In genomic region chr17:34958734-34959129, GRCm38 (mm10) we compare ENCODE assay signal across 12 mouse cellular contexts. TPM values are rescaled to one million over a fixed set of nuclear protein-coding genes. Genes with fewer than 3 reads are reported as not detected.
DNase-seq lines count a peak whose midpoint lies in the region; ATAC-seq and TF ChIP-seq lines count a peak whose summit lies in the region.
"Not testable (repeated sequence)": the region's sequence is repeated elsewhere in the genome, so short reads cannot be mapped to it uniquely, and the experiment has no call there.
"Had no signal": no experiment of that assay in that cellular context is flagged by ENCODE, and none has a peak within 500 bp of the region (broad histone marks: within the 10 kb centered on the region; RNA-seq: fewer than 3 reads in every experiment).

No protein-coding gene starts in this region.

- intact Hi-C loops in heart, adult 2 months (cut with DNase I); left cerebral cortex, adult 2 months (cut with DNase I): not testable (repeated sequence)

- TF ChIP-seq CTCF in G1E (IDR thresholded peaks at IDR 0.05; ENCODE audit: low read depth, low read length); embryonic fibroblast, embryonic 13.5 days (IDR thresholded peaks at IDR 0.05; ENCODE audit: borderline replicate concordance, insufficient read depth, low read length); heart, adult 2 months (IDR thresholded peaks at IDR 0.05); left cerebral cortex, adult 2 months (IDR thresholded peaks at IDR 0.05); liver, postnatal 0 days (IDR thresholded peaks at IDR 0.05; ENCODE audit: low read depth): not testable (repeated sequence)

- H3K79me2 ChIP-seq in heart, adult 2 months (replicated peaks; ENCODE audit: control insufficient read depth, insufficient read depth, low read length): not testable (repeated sequence)

- H3K9me3 ChIP-seq in G1E (replicated peaks): peaks cover 14% of the 10 kb centered on the region
- not testable (repeated sequence) for H3K9me3 ChIP-seq in hindbrain, embryonic 15.5 days; liver, postnatal 0 days (ENCODE audit: low read length); midbrain, embryonic 15.5 days; stomach, embryonic 14.5 days (ENCODE audit: control insufficient read depth, low read depth, low read length)

- peaks cover 15% of the 10 kb centered on the region for H3K4me1 ChIP-seq in G1E (ENCODE audit: insufficient read depth, low read depth, low read length)
- H3K4me1 ChIP-seq in embryonic fibroblast, embryonic 13.5 days (ENCODE audit: control insufficient read depth, insufficient read depth, low read length); heart, adult 2 months (ENCODE audit: control insufficient read depth, insufficient read depth, low read length); hindbrain, embryonic 15.5 days (replicated peaks); liver, postnatal 0 days (ENCODE audit: insufficient read depth); midbrain, embryonic 15.5 days: not testable (repeated sequence)
- peaks cover 11% of the 10 kb centered on the region; the same call in 1 of the 2 replicates for H3K4me1 ChIP-seq in stomach, embryonic 14.5 days (ENCODE audit: control insufficient read depth, insufficient read depth, low read length)

- ATAC-seq in G1E (ENCODE audit: extremely low read depth, insufficient number of reproducible peaks, low FRiP score, poor library complexity, severe bottlenecking); hindbrain, embryonic 15.5 days (ENCODE audit: low FRiP score, low read depth): not testable (repeated sequence)
- peak; percentile 22 for ATAC-seq in liver, postnatal 0 days
- ATAC-seq in midbrain, embryonic 15.5 days (replicated peaks): peak; percentile 57
- ATAC-seq in stomach, embryonic 14.5 days (ENCODE audit: insufficient number of reproducible peaks, insufficient read depth, low FRiP score, low read depth): peak; percentile 16; the same call in 1 of the 2 replicates

- H3K4me2 ChIP-seq in hindbrain, embryonic 15.5 days: peak overlapping the region; percentile 89
- peak overlapping the region; percentile 77; the same call in 1 of the 2 replicates for H3K4me2 ChIP-seq in liver, postnatal 0 days (ENCODE audit: low read depth, low read length)
- peak overlapping the region; percentile 81 for H3K4me2 ChIP-seq in midbrain, embryonic 15.5 days
- H3K4me2 ChIP-seq in stomach, embryonic 14.5 days (replicated peaks; ENCODE audit: low read depth, low read length): peak overlapping the region; percentile 39

- TF ChIP-seq EP300 in heart, adult 2 months (IDR thresholded peaks at IDR 0.05; ENCODE audit: insufficient read depth, low read depth, low read length); liver, postnatal 0 days (IDR thresholded peaks at IDR 0.05; ENCODE audit: low read depth): not testable (repeated sequence)

- H3K36me3 ChIP-seq in G1E (replicated peaks); heart, adult 2 months (ENCODE audit: control insufficient read depth, insufficient read depth, low read length); hindbrain, embryonic 15.5 days; liver, postnatal 0 days (replicated peaks; ENCODE audit: insufficient read depth, low read length); midbrain, embryonic 15.5 days (replicated peaks); stomach, embryonic 14.5 days (ENCODE audit: control insufficient read depth, insufficient read depth, low read length): not testable (repeated sequence)

- not testable (repeated sequence) for TF ChIP-seq POLR2A in embryonic fibroblast, embryonic 13.5 days (IDR thresholded peaks at IDR 0.05; ENCODE audit: low read depth, low read length); heart, adult 2 months (IDR thresholded peaks at IDR 0.05; ENCODE audit: insufficient read depth, low read depth, low read length)

- H3K27ac ChIP-seq in embryonic fibroblast, embryonic 13.5 days (ENCODE audit: insufficient read depth, low read length); hindbrain, embryonic 15.5 days (replicated peaks); left cerebral cortex, adult 2 months; liver, postnatal 0 days (ENCODE audit: low read depth); midbrain, embryonic 15.5 days; stomach, embryonic 14.5 days (ENCODE audit: low read length): not testable (repeated sequence)
- H3K27ac ChIP-seq in heart, adult 2 months: peak overlapping the region; percentile 77

- peak overlapping the region; percentile 82 for H3K9ac ChIP-seq in heart, adult 2 months (ENCODE audit: low read depth, low read length)
- H3K9ac ChIP-seq in hindbrain, embryonic 15.5 days; liver, postnatal 0 days (replicated peaks); stomach, embryonic 14.5 days (replicated peaks; ENCODE audit: low read depth, low read length): not testable (repeated sequence)
- peak overlapping the region; percentile 34; the same call in 1 of the 2 replicates for H3K9ac ChIP-seq in midbrain, embryonic 15.5 days

- peak overlapping the region; percentile 71; the same call in 1 of the 2 replicates for H3K4me3 ChIP-seq in G1E (ENCODE audit: low read depth, low read length)
- H3K4me3 ChIP-seq in embryonic fibroblast, embryonic 13.5 days (ENCODE audit: insufficient read depth, low read length): peak overlapping the region; percentile 16; the same call in 1 of the 2 replicates
- peak overlapping the region; percentile 53 for H3K4me3 ChIP-seq in heart, adult 2 months
- peak overlapping the region; percentile 48 for H3K4me3 ChIP-seq in hindbrain, embryonic 15.5 days
- peak overlapping the region; percentile 59 for H3K4me3 ChIP-seq in left cerebral cortex, adult 2 months
- H3K4me3 ChIP-seq in liver, postnatal 0 days (ENCODE audit: low read depth, low read length): peak overlapping the region; percentile 52
- peak overlapping the region; percentile 41 for H3K4me3 ChIP-seq in midbrain, embryonic 15.5 days
- H3K4me3 ChIP-seq in stomach, embryonic 14.5 days (ENCODE audit: low read depth, low read length): peak overlapping the region; percentile 15; the same call in 1 of the 2 replicates

- not testable (repeated sequence) for DNase-seq in G1E (ENCODE audit: low spot score); left cerebral cortex, adult 2 months (ENCODE audit: extremely low spot score in 1 of 2, low spot score in 2 of 2); liver, postnatal 0 days
- peak in 1 of 2 experiments; percentile 51 for DNase-seq in heart, adult 2 months

- not testable (repeated sequence) for H3K27me3 ChIP-seq in G1E (ENCODE audit: insufficient read depth, low read length); heart, adult 2 months (ENCODE audit: control insufficient read depth, insufficient read depth, low read length); liver, postnatal 0 days (ENCODE audit: insufficient read depth, low read length); stomach, embryonic 14.5 days (ENCODE audit: control insufficient read depth, insufficient read depth, low read length)
- peaks cover 36% of the 10 kb centered on the region for H3K27me3 ChIP-seq in hindbrain, embryonic 15.5 days
- peaks cover 28% of the 10 kb centered on the region for H3K27me3 ChIP-seq in midbrain, embryonic 15.5 days (replicated peaks)

- WGBS in heart, adult 2 months: 0% methylated on average over 23 of the region's 47 CpGs
- WGBS in hindbrain, embryonic 15.5 days: 0% methylated on average over 30 of the region's 47 CpGs
- 1% methylated on average over 13 of the region's 47 CpGs for WGBS in liver, postnatal 0 days (ENCODE audit: insufficient replicate concordance)
- under 1% methylated on average over 23 of the region's 47 CpGs for WGBS in midbrain, embryonic 15.5 days
- WGBS in stomach, embryonic 14.5 days: 0% methylated on average over 27 of the region's 47 CpGs

RNA-seq across cellular contexts. Expression of gene Hspa1b, which starts 0.3 kb away (rescaled TPM):
- total RNA-seq in G1E (2014; fragmentation: Nextera tagmentation) (0.24 TPM in 1 of 2 replicates, not detected in the other), G1E (2017) (0.11 and 0.35 TPM in 2 replicates)
- polyA plus RNA-seq in G1E (2012): 0.93 and 0.94 TPM in 2 replicates
- 20.9 and 36.6 TPM in 2 replicates for polyA plus RNA-seq in embryonic fibroblast, embryonic 13.5 days (2011; ENCODE audit: insufficient read length, low read depth, missing spikeins)
- 10 to 100 TPM in 1 of 2 experiments, 1 to 10 TPM in 1; 2.9 to 11.2 TPM for total RNA-seq in heart, adult 2 months (2021)
- 2.0 and 6.3 TPM in 2 replicates for polyA plus RNA-seq in heart, adult 2 months (2012; rRNA removed)
- polyA plus RNA-seq in hindbrain, embryonic 15.5 days (2015; fragmentation: Nextera tagmentation; extraction: Ambion mirVana): 0.31 and 0.51 TPM in 2 replicates
- 10 to 100 TPM; 18.8 to 22.1 TPM for total RNA-seq in left cerebral cortex, adult 2 months (2021)
- 0.06 and 0.12 TPM in 2 replicates for polyA plus RNA-seq in liver, postnatal 0 days (2015; fragmentation: Nextera tagmentation; extraction: Ambion mirVana)
- 0.24 and 0.31 TPM in 2 replicates for polyA plus RNA-seq in midbrain, embryonic 15.5 days (2015; fragmentation: Nextera tagmentation; extraction: Ambion mirVana)
- 0.54 and 0.84 TPM in 2 replicates for polyA plus RNA-seq in stomach, embryonic 14.5 days (2014; fragmentation: Nextera tagmentation; extraction: Ambion mirVana)

RNA-seq across cellular contexts. Expression of gene Gm20481, which starts 11.0 kb away (rescaled TPM):
- not detected in 2 replicates for total RNA-seq in G1E (2014; fragmentation: Nextera tagmentation)
- 0.44 TPM in 1 of 2 replicates, not detected in the other for total RNA-seq in G1E (2017)
- polyA plus RNA-seq in G1E (2012): not detected in 2 replicates
- polyA plus RNA-seq in embryonic fibroblast, embryonic 13.5 days (2011; ENCODE audit: insufficient read length, low read depth, missing spikeins): not detected in 2 replicates
- total RNA-seq in heart, adult 2 months (2021): not detected
- polyA plus RNA-seq in heart, adult 2 months (2012; rRNA removed): not detected in 2 replicates
- polyA plus RNA-seq in hindbrain, embryonic 15.5 days (2015; fragmentation: Nextera tagmentation; extraction: Ambion mirVana): 1.0 TPM in 1 of 2 replicates, not detected in the other
- not detected for total RNA-seq in left cerebral cortex, adult 2 months (2021)
- polyA plus RNA-seq in liver, postnatal 0 days (2015; fragmentation: Nextera tagmentation; extraction: Ambion mirVana): 0.28 TPM in 1 of 2 replicates, not detected in the other
- not detected in 2 replicates for polyA plus RNA-seq in midbrain, embryonic 15.5 days (2015; fragmentation: Nextera tagmentation; extraction: Ambion mirVana)
- polyA plus RNA-seq in stomach, embryonic 14.5 days (2014; fragmentation: Nextera tagmentation; extraction: Ambion mirVana): 0.66 TPM in 1 of 2 replicates, not detected in the other
- total RNA-seq: adrenal gland, postnatal 25 days; gastrocnemius, postnatal 25 days; layer of hippocampus, adult 8-10 months; left cerebral cortex, postnatal 36 days had no signal

RNA-seq across cellular contexts. Expression of gene Hspa1a, which starts 13.2 kb away (rescaled TPM):
- total RNA-seq in G1E (2014; fragmentation: Nextera tagmentation) (not detected in 2 replicates), G1E (2017) (0.06 TPM in 1 of 2 replicates, not detected in the other)
- 0.18 and 0.22 TPM in 2 replicates for polyA plus RNA-seq in G1E (2012)
- 6.0 and 6.5 TPM in 2 replicates for polyA plus RNA-seq in embryonic fibroblast, embryonic 13.5 days (2011; ENCODE audit: insufficient read length, low read depth, missing spikeins)
- 1 to 10 TPM; 3.3 to 9.8 TPM for total RNA-seq in heart, adult 2 months (2021)
- polyA plus RNA-seq in heart, adult 2 months (2012; rRNA removed): 3.0 and 5.9 TPM in 2 replicates
- 12.0 and 13.1 TPM in 2 replicates for polyA plus RNA-seq in hindbrain, embryonic 15.5 days (2015; fragmentation: Nextera tagmentation; extraction: Ambion mirVana)
- total RNA-seq in left cerebral cortex, adult 2 months (2021): 10 to 100 TPM; 14.5 to 17.2 TPM
- 0.46 and 0.59 TPM in 2 replicates for polyA plus RNA-seq in liver, postnatal 0 days (2015; fragmentation: Nextera tagmentation; extraction: Ambion mirVana)
- 12.7 and 13.3 TPM in 2 replicates for polyA plus RNA-seq in midbrain, embryonic 15.5 days (2015; fragmentation: Nextera tagmentation; extraction: Ambion mirVana)
- polyA plus RNA-seq in stomach, embryonic 14.5 days (2014; fragmentation: Nextera tagmentation; extraction: Ambion mirVana): 4.9 and 6.0 TPM in 2 replicates

RNA-seq across cellular contexts. Expression of gene Hspa1l, which starts 13.8 kb away (rescaled TPM):
- total RNA-seq in G1E (2014; fragmentation: Nextera tagmentation): not detected in 2 replicates
- total RNA-seq in G1E (2017): 0.05 and 0.12 TPM in 2 replicates
- not detected in 2 replicates for polyA plus RNA-seq in G1E (2012)
- polyA plus RNA-seq in embryonic fibroblast, embryonic 13.5 days (2011; ENCODE audit: insufficient read length, low read depth, missing spikeins): not detected in 2 replicates
- total RNA-seq in heart, adult 2 months (2021): 10 to 100 TPM in 1 of 2 experiments, 1 to 10 TPM in 1; 8.3 to 10.9 TPM
- polyA plus RNA-seq in heart, adult 2 months (2012; rRNA removed): 3.6 and 6.6 TPM in 2 replicates
- polyA plus RNA-seq in hindbrain, embryonic 15.5 days (2015; fragmentation: Nextera tagmentation; extraction: Ambion mirVana): 1.3 and 1.8 TPM in 2 replicates
- total RNA-seq in left cerebral cortex, adult 2 months (2021): under 1 TPM; 0.34 to 0.42 TPM
- 0.18 TPM in 1 of 2 replicates, not detected in the other for polyA plus RNA-seq in liver, postnatal 0 days (2015; fragmentation: Nextera tagmentation; extraction: Ambion mirVana)
- 1.2 and 1.5 TPM in 2 replicates for polyA plus RNA-seq in midbrain, embryonic 15.5 days (2015; fragmentation: Nextera tagmentation; extraction: Ambion mirVana)
- 0.73 and 0.75 TPM in 2 replicates for polyA plus RNA-seq in stomach, embryonic 14.5 days (2014; fragmentation: Nextera tagmentation; extraction: Ambion mirVana)

RNA-seq across cellular contexts. Expression of gene Lsm2, which starts 22.9 kb away (rescaled TPM):
- 195 and 218 TPM in 2 replicates for total RNA-seq in G1E (2014; fragmentation: Nextera tagmentation)
- 65.8 and 71.9 TPM in 2 replicates for total RNA-seq in G1E (2017)
- polyA plus RNA-seq in G1E (2012): 239 and 263 TPM in 2 replicates
- 74.8 and 93.3 TPM in 2 replicates for polyA plus RNA-seq in embryonic fibroblast, embryonic 13.5 days (2011; ENCODE audit: insufficient read length, low read depth, missing spikeins)
- total RNA-seq in heart, adult 2 months (2021): 10 to 100 TPM; 17.3 to 21.3 TPM
- 50.7 and 58.0 TPM in 2 replicates for polyA plus RNA-seq in heart, adult 2 months (2012; rRNA removed)
- polyA plus RNA-seq in hindbrain, embryonic 15.5 days (2015; fragmentation: Nextera tagmentation; extraction: Ambion mirVana): 109 and 113 TPM in 2 replicates
- 10 to 100 TPM; 15.8 to 18.4 TPM for total RNA-seq in left cerebral cortex, adult 2 months (2021)
- 69.8 and 76.7 TPM in 2 replicates for polyA plus RNA-seq in liver, postnatal 0 days (2015; fragmentation: Nextera tagmentation; extraction: Ambion mirVana)
- 103 and 111 TPM in 2 replicates for polyA plus RNA-seq in midbrain, embryonic 15.5 days (2015; fragmentation: Nextera tagmentation; extraction: Ambion mirVana)
- polyA plus RNA-seq in stomach, embryonic 14.5 days (2014; fragmentation: Nextera tagmentation; extraction: Ambion mirVana): 177 and 205 TPM in 2 replicates

Comparison
In these comparisons a context has a peak if more than half of its experiments do, and no peak if none do; other contexts are left out.
1. H3K4me3 ChIP-seq: peak in every context shown above with its lines; median percentile 71 in G1E; 59 in left cerebral cortex, adult 2 months; 53 in heart, adult 2 months; 52 in liver, postnatal 0 days; 48 in hindbrain, embryonic 15.5 days; 41 in midbrain, embryonic 15.5 days; 16 in embryonic fibroblast, embryonic 13.5 days; 15 in stomach, embryonic 14.5 days.
2. H3K4me2 ChIP-seq: peak in every context shown above with its lines; median percentile 89 in hindbrain, embryonic 15.5 days; 81 in midbrain, embryonic 15.5 days; 77 in liver, postnatal 0 days; 39 in stomach, embryonic 14.5 days.